Comparison of ENCODE assay signal across 27 mouse cellular contexts in genomic region chr2:69924943-69925342, GRCm38 (mm10). TPM values are rescaled to one million over a fixed set of nuclear protein-coding genes. Genes with fewer than 3 reads are reported as not detected.
A peak's percentile ranks its signal among the peaks of the same experiment; 100 is the strongest.
DNase-seq lines count a peak whose midpoint lies in the region; ATAC-seq lines count a peak whose summit lies in the region.
"Had no signal": no experiment of that assay in that cellular context is flagged by ENCODE, and none has a peak within 500 bp of the region (broad histone marks: within the 10 kb centered on the region; RNA-seq: fewer than 3 reads in every experiment).

No protein-coding gene starts in this region.

- DNase-seq in ZHBTc4 (ENCODE audit: low read depth, low spot score), result peak; percentile 11
- no peak for DNase-seq in urinary bladder, adult 2 months (ENCODE audit: low spot score)
- no peak for DNase-seq in heart, adult 11 months
- DNase-seq: adrenal gland, postnatal 25 days; B cell, adult 2 months; cerebellum, adult 18-20 months; cerebellum, postnatal 36 days; forebrain, postnatal 0 days; gastrocnemius, postnatal 25 days; kidney, adult 11 months; kidney, postnatal 4 days; thymus, adult 18-20 months; thymus, postnatal 36 days had no signal

- 0 out of 2 replicates have a peak, but pooled peaks have one; percentile 29 for ATAC-seq in common myeloid progenitor, adult 5-6 weeks (replicated peaks; ENCODE audit: low read depth, poor library complexity, severe bottlenecking)
- peak; percentile 95 for ATAC-seq in liver, embryonic 12.5 days
- peak; percentile 85 for ATAC-seq in megakaryocyte progenitor cell, adult 5-6 weeks (replicated peaks; ENCODE audit: poor library complexity)
- ATAC-seq in kidney, embryonic 16.5 days (ENCODE audit: low FRiP score, low TSS enrichment), result no peak
- ATAC-seq: forebrain, postnatal 0 days; hindbrain, embryonic 16.5 days; lung, postnatal 0 days had no signal

- 26% methylated on average over 3 of the region's 3 CpGs for WGBS in liver, embryonic 12.5 days (ENCODE audit: insufficient replicate concordance)
- 87% methylated on average over 3 of the region's 3 CpGs for WGBS in kidney, embryonic 16.5 days

- no peak overlapping the region for H3K9ac ChIP-seq in liver, embryonic 12.5 days
- H3K9ac ChIP-seq in kidney, embryonic 16.5 days (replicated peaks; ENCODE audit: low read length), result no peak overlapping the region
- H3K9ac ChIP-seq: embryonic facial prominence, embryonic 15.5 days; forebrain, postnatal 0 days; heart, embryonic 15.5 days; kidney, embryonic 15.5 days; midbrain, embryonic 12.5 days had no signal

- peak overlapping the region; percentile 23; the same call in 1 of the 2 replicates for H3K27ac ChIP-seq in liver, embryonic 12.5 days
- H3K27ac ChIP-seq in kidney, embryonic 16.5 days (ENCODE audit: low read length), result no peak overlapping the region
- H3K27ac ChIP-seq: embryonic facial prominence, embryonic 15.5 days; heart, embryonic 15.5 days; kidney, embryonic 15.5 days; left cerebral cortex, adult 2 months; limb, embryonic 10.5 days; midbrain, embryonic 12.5 days had no signal

- H3K4me1 ChIP-seq in liver, embryonic 12.5 days, result peaks cover 18% of the 10 kb centered on the region
- H3K4me1 ChIP-seq in kidney, embryonic 16.5 days (ENCODE audit: insufficient read depth, low read length), result no peaks in the 10 kb centered on the region
- H3K4me1 ChIP-seq: embryonic facial prominence, embryonic 15.5 days; heart, embryonic 15.5 days; kidney, embryonic 15.5 days; limb, embryonic 10.5 days; midbrain, embryonic 12.5 days had no signal

- H3K36me3 ChIP-seq in liver, embryonic 12.5 days, result peaks cover 48% of the 10 kb centered on the region
- H3K36me3 ChIP-seq in kidney, embryonic 16.5 days (ENCODE audit: insufficient read depth, low read length), result peaks cover 26% of the 10 kb centered on the region

- H3K27me3 ChIP-seq in liver, embryonic 12.5 days (replicated peaks), result no peaks in the 10 kb centered on the region
- H3K27me3 ChIP-seq in kidney, embryonic 16.5 days (ENCODE audit: insufficient read depth, low read length), result no peaks in the 10 kb centered on the region
- H3K27me3 ChIP-seq: CH12.LX; embryonic facial prominence, embryonic 15.5 days; heart, embryonic 15.5 days; kidney, embryonic 15.5 days; midbrain, embryonic 12.5 days had no signal

- H3K4me2 ChIP-seq in liver, embryonic 12.5 days, result peak overlapping the region; percentile 35
- no peak overlapping the region for H3K4me2 ChIP-seq in kidney, embryonic 16.5 days (replicated peaks; ENCODE audit: low read depth, low read length)
- H3K4me2 ChIP-seq: embryonic facial prominence, embryonic 15.5 days; heart, embryonic 15.5 days; kidney, embryonic 15.5 days; midbrain, embryonic 12.5 days had no signal

- H3K9me3 ChIP-seq in liver, embryonic 12.5 days (replicated peaks), result no peaks in the 10 kb centered on the region
- H3K9me3 ChIP-seq in kidney, embryonic 16.5 days (ENCODE audit: low read length), result no peaks in the 10 kb centered on the region
- H3K9me3 ChIP-seq: embryonic facial prominence, embryonic 15.5 days; G1E; heart, embryonic 15.5 days; kidney, embryonic 15.5 days; limb, embryonic 10.5 days; midbrain, embryonic 12.5 days had no signal

- no peak overlapping the region for H3K4me3 ChIP-seq in liver, embryonic 12.5 days
- no peak overlapping the region for H3K4me3 ChIP-seq in kidney, embryonic 16.5 days (ENCODE audit: low read length)
- H3K4me3 ChIP-seq: embryonic facial prominence, embryonic 15.5 days; heart, embryonic 15.5 days; kidney, embryonic 15.5 days; left cerebral cortex, adult 2 months; limb, embryonic 10.5 days; midbrain, embryonic 12.5 days had no signal

RNA-seq across cellular contexts. Expression of gene Ubr3, which starts 27.9 kb away (rescaled TPM):
- 55.6 and 56.1 TPM in 2 replicates for total RNA-seq in common myeloid progenitor, adult 5-6 weeks (2017)
- polyA plus RNA-seq in liver, embryonic 12.5 days (2016; fragmentation: Nextera tagmentation; extraction: Ambion mirVana), result 7.7 and 9.2 TPM in 2 replicates
- total RNA-seq in megakaryocyte progenitor cell, adult 5-6 weeks (2015), result 34.8 and 42.0 TPM in 2 replicates
- 31.7 and 45.8 TPM in 2 replicates for total RNA-seq in megakaryocyte progenitor cell, adult 5-6 weeks (2017)
- 34.6 and 37.0 TPM in 2 replicates for polyA plus RNA-seq in urinary bladder, adult 2 months (2012; rRNA removed)
- polyA plus RNA-seq in kidney, embryonic 16.5 days (2015; fragmentation: Nextera tagmentation; extraction: Ambion mirVana), result 12.7 and 14.1 TPM in 2 replicates

RNA-seq across cellular contexts. Expression of gene Mettl5, which starts 39.5 kb away (rescaled TPM):
- total RNA-seq in common myeloid progenitor, adult 5-6 weeks (2017), result 48.1 and 48.3 TPM in 2 replicates
- 46.1 and 47.5 TPM in 2 replicates for polyA plus RNA-seq in liver, embryonic 12.5 days (2016; fragmentation: Nextera tagmentation; extraction: Ambion mirVana)
- 41.4 and 42.9 TPM in 2 replicates for total RNA-seq in megakaryocyte progenitor cell, adult 5-6 weeks (2015)
- 35.3 and 44.0 TPM in 2 replicates for total RNA-seq in megakaryocyte progenitor cell, adult 5-6 weeks (2017)
- polyA plus RNA-seq in urinary bladder, adult 2 months (2012; rRNA removed), result 17.2 and 17.5 TPM in 2 replicates
- 38.3 and 39.9 TPM in 2 replicates for polyA plus RNA-seq in kidney, embryonic 16.5 days (2015; fragmentation: Nextera tagmentation; extraction: Ambion mirVana)
